Mouse (Mus musculus) heart, postnatal 4 days (tissue): ENCODE results near the gene St6galnac4. TPM values are rescaled to one million over a fixed set of nuclear protein-coding genes. Genes with fewer than 3 reads are reported as not detected.

Experiments used
- DNase-seq: peaks from one replicate; pipeline ENCODE4 v3.0.0; 2021
- total RNA-seq, 2 experiments: library from RNA; stranded (reverse); gene quantifications; 2 replicates each; pipeline ENCODE4 v1.2.3; 2021

The St6galnac4 gene
- total RNA-seq, 2 experiments from 2014 or later: 31.6 to 38.6 TPM

- no peak for DNase-seq
Observed at GRCm38 (mm10) chr2:32572196-32572595, 14.7 kb upstream of the St6galnac4 start.

DNA sequence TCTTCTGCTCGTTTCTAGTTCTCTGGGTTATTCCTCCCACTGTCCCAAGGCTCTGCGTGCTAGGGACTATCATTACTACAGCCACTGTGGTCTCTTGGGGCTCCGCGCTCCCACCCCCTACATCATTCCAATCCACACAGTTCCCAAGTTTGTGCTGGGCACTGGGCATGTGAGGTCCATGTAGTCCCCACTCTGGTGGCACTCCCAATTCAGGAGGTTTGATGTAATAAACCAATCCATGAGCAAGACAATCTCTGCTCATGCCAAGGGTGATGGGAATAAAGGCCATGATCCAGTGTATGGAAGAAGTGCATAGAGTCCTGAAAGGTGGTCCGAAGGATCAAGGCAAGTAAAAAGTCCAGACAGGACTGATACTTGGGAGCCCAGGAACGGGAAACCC is 12.4 kb upstream of the St6galnac4 start, which contains the start of gene Pip5kl1:
Gene Pip5kl1, plus strand, starts transcription at position 301 of the 400 bp plus-strand sequence.
- no peak for DNase-seq

GRCm38 (mm10) chr2:32574901-32575585 is 11.9 kb upstream of the St6galnac4 start:
- peak; percentile 66 for DNase-seq

GRCm38 (mm10) chr2:32575586-32576160 is 11.2 kb upstream of the St6galnac4 start, which contains the start of gene 9430097D07Rik:
Gene 9430097D07Rik (minus strand): TSS chr2:32575684.
- DNase-seq: no peak

- no peak for DNase-seq
Observed at GRCm38 (mm10) chr2:32576532-32576931, 10.4 kb upstream of the St6galnac4 start.

- DNase-seq: peak; percentile 41
Observed at GRCm38 (mm10) chr2:32578146-32579046, 8.5 kb upstream of the St6galnac4 start.

DNA sequence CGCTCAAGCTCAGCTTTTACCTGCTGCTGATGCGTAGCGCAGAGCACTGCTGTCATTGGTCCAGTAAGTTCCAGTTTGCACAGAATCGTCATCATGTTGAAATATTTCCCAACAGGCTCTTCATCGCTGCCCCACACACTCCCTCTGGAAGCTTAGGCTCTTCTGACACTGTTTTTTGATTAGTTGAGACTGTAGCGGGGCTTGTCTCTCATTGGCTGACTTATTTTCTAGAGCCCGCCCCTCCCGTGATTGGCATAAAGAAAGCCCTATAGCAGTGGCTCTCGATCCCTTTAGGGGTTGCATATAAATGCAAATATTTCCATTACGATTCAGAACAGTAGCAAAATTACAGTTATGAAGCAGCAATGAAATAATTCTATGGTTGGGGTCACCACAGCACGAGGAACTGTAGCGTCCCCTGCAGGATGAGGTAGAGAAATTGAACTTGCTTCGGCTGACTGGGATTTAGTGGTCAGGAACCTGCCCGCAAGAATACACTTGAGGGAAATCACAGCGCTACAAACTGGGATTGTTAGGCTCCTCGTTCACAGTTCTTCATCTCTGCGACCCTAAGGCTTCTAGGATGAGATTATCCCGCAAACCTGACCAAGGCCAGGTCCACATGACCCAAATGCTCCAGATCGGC is 5.3 kb upstream of the St6galnac4 start:
- DNase-seq: peak; percentile 56

DNA sequence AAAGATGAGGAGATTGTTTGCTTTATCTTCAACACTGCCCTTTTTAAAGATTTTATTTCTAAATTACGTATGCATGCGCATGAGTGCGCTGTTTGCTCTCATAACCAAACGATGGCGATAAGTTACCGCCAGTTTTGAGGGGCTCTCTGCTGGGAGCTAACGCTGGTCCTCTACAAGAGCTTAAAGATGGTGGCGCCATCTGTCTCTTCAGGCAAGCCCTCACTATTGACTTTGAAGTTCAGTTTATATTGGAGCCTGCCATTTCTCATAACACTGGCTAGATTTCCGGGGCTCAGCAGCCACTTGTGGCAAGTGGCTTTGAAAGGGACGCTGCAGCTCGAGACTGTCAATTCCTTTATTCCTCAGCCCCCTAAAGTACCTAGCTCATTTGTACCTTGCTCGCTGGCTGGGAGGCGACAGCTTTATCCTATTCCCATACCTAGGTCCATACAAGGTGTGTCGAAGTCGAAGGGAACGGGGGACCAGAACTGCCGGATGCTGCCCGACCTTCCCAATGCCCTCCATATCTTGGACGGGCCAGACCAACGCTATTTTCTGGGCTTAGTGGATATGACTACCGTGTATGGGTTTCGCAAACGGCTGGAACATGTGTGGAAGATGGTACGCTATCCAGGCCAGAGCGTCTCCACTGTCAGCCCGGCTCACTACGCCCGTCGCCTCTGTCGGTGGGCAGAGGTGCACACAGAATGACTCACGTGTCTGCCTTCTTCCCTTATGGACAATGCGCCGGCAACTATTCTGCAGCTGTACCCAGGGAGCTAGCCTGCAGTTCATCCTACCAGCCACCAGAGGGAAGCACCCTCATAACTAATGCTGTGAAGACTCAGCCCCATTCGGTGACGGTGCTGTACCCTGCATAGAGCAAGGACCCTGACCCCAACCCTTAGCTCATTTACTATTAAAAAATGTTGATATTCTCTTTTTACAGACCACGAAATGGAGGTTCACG is 3.8 kb upstream of the St6galnac4 start:
- peak; percentile 87 for DNase-seq

DNA sequence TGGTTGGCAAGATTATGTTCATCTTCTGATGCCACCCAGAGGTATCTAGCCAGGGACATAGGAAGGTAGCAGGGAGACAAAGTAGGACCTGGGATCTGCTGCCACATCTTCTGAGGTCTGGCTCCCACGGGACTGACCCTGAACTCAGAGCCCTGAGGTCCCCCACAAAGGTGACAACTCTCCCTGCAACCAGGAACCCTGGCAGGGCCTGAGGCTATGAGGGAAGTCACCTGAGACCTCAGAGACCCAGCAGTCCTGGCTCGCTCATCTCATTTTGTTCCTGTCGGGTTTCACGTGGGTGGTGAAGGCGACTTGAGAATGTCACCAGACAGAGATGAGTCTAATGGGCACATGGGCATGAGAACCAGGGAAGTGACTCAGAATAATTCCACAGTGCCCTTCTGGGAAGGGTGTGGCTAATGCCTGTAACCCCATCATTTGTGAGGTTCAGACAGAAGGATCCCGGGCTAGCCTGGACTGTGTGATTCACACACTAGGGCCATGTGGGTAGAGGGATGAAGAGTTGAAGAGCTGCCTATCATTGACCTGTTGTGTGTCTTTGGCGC is 1.7 kb upstream of the St6galnac4 start:
- DNase-seq: no peak

GRCm38 (mm10) chr2:32587731-32588321 is 931 bp downstream of the St6galnac4 start:
- DNase-seq: peak; percentile 64

DNA sequence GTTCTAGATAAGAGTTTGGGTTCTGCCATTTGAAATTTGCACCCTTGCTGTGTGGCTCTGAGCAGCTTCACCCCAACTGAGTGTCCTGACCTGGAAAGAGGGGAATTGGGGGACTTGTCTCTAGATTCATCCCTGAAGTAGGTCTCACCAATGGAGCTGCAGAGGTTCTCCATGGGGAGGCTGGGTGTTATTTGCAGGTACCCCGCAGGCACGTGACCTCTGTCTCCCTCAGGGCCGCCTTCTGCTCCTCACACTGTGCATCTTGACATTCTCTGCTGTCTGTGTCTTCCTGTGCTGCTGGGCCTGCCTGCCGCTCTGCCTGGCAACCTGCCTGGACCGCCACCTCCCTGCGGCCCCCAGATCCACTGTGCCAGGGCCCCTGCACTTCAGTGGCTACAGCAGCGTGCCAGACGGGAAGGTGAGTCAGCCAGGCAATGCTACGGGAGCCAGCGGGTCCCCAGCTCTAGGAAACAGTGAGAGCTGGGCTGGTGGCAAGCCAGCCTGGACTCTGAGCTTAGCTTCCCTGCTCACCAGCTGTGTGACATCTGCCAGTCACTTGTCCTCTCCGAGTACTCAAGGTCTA is 2.4 kb downstream of the St6galnac4 start:
- peak; percentile 76 for DNase-seq

DNA sequence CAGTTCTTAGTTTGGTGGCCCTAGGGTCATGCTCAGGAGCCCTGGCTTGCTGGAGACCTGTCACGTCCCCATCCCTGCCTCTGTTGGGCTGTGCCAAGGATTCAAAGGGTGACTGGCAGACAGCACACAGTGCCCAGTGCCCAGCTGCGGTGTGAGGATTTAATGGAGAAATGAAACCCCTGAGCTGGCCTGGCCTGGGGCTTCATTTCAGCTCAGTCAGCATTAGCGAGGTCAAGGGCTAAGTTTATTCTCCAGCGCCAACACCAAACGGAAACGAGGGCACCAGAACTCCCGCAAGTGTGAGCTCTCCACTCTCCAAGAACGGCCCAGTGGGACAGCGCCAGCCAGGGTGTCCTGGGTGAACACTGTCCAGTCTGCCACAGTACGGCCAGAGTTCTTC is 3.3 kb downstream of the St6galnac4 start:
- no peak for DNase-seq

DNA sequence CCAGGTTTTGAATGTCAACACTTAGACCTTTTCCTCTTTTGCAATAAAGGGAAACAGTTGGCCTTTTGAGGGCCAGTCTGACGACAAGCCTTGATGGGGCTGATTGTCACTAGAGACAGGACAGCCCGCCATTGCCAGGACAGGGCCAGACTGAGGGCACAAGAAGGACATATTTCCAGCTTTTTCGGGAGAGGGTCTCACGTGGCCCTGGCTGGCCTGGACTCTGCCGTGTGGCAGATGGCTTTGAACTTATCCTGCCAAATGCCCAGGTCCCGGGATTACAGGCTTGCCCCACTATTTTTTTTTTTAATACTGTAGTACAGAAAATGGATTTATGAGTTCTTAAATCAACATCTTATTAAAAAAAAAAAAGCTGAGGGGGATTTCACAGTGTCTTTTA is 4.4 kb downstream of the St6galnac4 start:
- DNase-seq: no peak

DNA sequence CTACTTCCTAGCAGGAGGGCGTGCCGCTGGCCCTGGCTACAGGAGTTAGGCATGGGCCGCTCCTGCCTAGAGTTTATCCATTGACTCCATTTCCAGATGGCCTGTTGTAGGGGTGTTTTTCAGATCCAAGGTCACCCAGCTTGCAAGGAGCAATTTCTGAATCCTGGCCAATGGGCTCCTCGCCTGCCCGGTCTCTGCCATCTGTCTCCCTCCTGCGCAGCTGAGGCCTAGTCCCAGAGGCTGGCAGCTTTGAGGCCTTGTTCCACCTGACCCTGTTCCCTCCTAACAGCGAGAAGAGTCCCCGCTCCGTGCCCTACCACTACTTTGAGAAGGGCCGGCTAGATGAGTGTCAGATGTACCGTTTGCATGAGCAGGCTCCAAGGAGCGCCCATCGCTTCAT is 9.8 kb downstream of the St6galnac4 start:
- no peak for DNase-seq

DNA sequence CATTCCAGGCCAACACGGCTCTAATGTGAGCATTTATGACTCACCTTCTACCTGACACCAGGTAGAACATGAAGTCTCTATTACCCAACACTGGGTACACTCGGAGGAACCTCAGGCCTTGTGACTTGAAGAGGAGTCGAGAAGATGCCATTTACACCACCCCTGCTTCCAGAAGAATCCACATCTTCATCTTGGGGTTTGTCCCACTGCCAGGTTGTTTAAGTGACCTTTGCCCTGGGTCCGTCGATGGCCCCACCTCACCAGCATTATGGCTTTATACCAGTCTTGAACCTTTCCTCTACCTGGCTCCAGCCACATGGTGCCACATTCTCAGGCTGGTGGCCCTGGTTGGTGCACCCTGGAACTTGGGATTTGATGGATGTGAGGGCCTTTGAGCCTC is 10.4 kb downstream of the St6galnac4 start:
- no peak for DNase-seq

GRCm38 (mm10) chr2:32597699-32598098 is 10.8 kb downstream of the St6galnac4 start:
- no peak for DNase-seq

GRCm38 (mm10) chr2:32598506-32598905 is 11.6 kb downstream of the St6galnac4 start:
- peak; percentile 72 for DNase-seq

- DNase-seq: no peak
Observed at GRCm38 (mm10) chr2:32599409-32599808, 12.5 kb downstream of the St6galnac4 start, which contains the start of gene St6galnac6. Gene St6galnac6 (plus strand): TSS chr2:32599709.

- peak; percentile 57 for DNase-seq
Observed at GRCm38 (mm10) chr2:32601417-32602065, 14.6 kb downstream of the St6galnac4 start.
